Mouse (Mus musculus): ENCODE results near the gene Tmem132c.

Tmem132c gene

DNA sequence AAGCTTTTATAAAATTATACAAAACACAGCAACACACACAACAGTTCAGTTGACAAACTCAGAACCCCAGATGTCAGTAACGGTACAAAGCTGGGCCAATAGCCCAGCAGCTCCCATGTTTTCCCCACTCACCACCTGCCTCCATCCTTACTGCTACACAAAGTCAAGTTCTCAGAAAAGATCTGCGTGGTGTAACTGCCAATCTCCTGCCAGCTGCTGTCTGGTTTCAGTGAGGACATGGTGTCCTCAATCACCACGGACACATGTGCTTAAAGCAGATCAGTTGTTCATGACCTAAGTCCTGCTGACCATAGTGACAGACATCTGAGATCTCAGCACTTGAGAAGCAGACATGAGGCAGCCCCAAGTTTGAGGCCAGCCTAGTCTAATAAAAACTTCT lies 354.1 kb downstream of the Tmem132c start:
- in situ Hi-C loops (cut with MboI, MseI) = no loop called here

DNA sequence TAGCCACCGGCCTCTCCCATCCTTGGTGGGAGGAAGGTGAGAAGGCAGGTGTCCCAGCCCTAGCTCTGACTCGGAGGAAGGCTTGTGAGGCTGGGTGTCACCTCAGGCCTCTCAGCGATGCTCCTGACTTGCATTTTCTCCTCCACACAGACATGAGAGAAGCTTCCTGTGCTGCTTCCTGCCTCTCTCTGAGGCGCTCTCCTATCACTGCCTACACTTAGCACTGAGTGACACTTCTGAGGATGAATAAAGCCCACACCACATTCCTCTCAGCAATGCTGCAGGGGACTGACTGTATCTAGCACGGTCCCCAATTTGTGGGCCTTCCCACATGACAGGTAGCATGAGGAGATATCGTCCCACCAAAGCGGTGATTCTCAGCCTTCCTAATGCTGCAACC lies 355.3 kb downstream of the Tmem132c start:
- in situ Hi-C loops (cut with MboI, MseI) = no loop called here

DNA sequence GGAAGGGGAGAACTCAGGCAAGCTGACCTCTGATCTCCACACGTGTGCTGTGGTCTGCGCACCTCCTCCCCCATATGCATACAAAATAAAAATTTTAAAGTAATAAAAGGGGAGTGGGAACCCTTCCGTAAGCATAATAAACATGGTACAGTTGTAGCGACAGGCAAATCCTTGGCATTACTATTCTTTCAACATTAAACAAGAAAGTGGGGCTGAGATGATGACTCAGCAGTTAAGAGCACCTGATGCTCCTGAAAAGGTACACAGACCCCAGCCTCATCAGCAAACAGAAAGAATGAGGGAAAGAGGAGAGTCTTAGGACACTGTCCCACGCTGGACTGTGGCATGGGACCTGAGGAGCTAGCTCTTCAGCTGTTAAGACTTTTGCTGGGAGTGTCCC lies 361.4 kb downstream of the Tmem132c start:
- in situ Hi-C loops (cut with MboI, MseI) = no loop called here

DNA sequence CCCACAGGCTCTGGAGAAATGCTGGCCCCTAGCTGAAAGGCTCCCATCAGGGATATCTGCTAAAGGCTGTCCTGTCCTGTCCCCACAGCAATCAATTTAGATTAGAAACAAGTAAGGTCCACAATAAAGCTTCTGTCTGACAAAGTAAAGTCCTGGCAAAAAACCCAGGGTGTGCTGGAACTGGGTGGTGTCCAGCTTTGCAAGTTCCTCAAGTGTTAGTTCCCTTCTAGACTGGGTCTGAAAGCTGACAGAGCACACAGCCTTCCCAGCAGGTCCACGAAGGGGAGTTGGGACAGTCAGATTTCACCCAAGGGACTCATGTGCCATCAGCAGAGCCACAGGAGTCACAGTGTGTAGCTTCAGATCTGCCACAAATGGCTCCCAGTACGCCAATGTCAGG lies 365.9 kb downstream of the Tmem132c start:
- in situ Hi-C loops (cut with MboI, MseI) = no loop called here

DNA sequence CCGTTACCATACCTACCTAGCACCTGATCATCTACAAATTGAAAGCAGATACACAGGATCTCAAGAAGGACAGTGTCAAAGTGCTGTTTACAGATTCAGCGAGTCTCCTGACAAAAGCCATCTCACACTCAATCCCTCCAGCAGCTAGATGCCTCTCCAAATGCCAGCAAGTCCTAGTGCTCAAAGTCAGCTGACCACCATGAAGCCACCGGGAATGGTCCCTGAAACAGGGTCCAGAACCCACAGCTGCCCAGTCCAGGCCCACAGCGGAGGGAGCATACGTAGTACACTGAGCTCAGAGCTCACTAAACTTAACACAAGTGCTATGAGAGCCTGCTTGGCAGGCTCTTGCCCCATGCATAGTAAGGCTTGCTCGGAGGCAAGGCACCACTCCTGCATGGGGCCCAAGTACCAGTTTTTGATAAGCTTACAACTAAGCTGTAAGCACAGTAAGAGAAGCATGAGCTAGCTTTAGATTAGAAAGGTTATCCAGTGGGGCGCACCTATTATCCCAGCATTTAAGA lies 367.6 kb downstream of the Tmem132c start:
- in situ Hi-C loops (cut with MboI, MseI) = no loop called here

DNA sequence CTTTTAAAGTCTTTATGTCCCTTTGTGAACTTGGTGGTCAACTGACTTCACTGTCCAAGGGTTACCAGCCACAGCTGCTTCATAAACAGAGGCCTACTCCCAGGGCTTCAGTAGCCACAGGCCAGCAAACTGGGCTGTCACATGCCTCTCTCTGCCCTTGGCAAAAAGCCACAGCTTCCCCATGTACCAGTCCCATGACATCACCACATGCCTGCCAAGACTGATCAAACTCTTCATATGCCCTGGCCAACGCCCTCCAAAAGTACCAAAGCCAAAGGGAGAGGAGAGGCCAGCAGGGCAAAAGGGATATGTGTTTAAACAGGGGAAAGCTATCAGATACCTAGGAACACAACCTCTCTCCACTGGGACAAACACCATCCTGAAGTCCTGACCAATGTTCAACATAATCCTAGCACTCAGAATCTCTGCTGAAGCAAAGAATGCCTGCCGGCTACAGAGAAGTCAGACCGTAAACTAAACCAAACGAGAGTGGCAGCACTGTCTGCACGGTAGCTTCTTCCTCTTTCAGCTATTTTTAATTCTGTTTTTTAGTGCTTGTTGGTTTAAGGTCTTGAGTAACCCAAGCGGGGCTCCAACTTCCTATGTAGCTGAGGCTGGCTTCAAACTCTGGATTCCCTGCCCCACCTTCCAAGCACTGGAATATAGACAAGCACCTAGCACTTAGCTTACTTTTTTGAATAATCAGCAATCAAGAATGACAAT lies 369.3 kb downstream of the Tmem132c start:
- in situ Hi-C loops (cut with MboI, MseI) = loop anchor here (10.0 kb wide), 1 partner anchor 1394 kb away; the partner anchor contains the start of gene Stx2

DNA sequence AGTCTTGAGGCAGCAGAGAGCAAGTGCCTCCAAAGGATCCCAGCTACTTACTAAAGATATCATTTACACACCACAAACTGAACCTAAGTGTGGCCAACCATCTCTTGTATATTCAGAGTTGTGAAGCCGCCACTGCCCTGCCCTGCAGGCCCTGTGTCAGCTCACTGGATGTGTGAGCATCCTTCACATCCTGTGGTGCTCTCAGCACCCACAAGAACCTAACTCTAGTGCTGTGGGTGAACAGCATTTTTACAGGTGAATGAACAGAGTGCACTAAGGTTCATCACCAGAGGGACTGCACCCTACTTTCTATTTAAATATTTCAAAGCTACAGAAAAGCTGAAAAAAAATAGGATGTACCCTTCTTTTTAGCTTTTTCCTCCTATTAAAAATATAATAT lies 370.3 kb downstream of the Tmem132c start:
- in situ Hi-C loops (cut with MboI, MseI) = loop anchor here (10.0 kb wide), 1 partner anchor 1393 kb away; the partner anchor contains the start of gene Stx2

DNA sequence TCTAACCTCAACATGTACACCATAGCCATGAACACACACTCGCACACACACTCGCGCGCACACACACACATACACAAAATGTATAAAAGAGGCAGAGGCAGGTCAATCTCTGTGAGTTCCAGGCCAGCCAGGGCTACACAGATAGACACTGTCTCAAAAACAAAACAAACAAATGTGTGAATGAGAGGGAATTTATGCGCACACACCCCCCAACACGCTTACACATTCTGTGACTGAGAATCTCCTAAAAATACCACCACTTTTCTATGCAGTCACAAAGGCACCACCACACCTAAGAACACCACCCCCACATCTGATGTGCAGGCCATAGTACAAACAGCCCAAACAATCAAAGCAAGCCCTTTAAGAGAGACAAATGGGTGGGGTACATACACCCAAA lies 370.8 kb downstream of the Tmem132c start:
- in situ Hi-C loops (cut with MboI, MseI) = loop anchor here (10.0 kb wide), 1 partner anchor 1392 kb away; the partner anchor contains the start of gene Stx2
